Mouse (Mus musculus) cerebellum, postnatal 25 days (tissue): ENCODE data around the gene Samd13.

Experiments
- DNase-seq, 2 experiments: peaks; one replicate each; pipeline ENCODE4 v3.0.0; 2021; ENCODE audit warnings: mixed read lengths in 2 of 2

Gene Samd13

DNA sequence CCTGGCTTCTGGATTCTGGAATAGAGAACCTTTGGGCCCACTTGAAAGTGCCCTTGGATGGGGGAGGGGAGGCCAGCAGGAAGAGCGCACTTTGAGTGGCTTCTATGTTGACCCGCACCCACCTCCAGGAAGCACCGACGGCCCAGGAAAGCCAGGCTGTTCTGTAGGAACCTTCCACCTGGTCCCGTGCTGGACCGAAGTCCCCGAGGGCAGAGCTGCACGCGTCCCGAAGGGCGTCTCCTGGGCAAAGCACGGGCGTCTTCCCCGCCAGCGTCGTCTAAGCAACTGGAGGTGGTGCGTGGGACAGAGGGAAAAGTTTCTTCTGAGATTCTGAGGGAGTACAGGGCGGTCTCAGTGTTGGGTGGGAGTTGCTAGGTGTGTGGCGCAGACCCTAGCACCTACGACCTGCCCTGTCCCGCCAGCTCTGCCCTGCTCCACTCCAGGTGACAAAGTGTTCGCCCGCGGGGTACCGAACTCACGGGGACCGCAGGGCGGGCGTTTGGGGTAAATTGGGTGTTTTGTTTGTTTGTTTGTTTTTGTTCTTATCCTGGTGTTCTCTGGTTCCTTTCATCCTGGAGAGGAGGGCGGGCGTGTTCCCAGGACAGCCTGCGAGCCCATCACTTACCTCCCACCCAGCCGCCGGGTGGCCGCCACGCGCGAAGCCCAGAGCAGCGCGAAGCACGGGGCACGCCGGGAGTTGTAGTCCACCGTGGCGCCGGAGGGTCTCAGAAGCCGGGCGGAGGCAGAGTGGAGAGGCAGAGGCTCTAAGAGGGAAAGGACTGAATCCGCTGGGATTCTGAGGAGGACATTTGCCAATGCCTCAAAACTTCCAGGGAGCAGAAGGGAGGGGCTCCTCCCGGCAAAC, at the start of gene Samd13:
Gene Samd13, minus strand, starts transcription at position 782 of the 865 bp plus-strand sequence.
- DNase-seq = peak; percentile 47 to 66

DNA sequence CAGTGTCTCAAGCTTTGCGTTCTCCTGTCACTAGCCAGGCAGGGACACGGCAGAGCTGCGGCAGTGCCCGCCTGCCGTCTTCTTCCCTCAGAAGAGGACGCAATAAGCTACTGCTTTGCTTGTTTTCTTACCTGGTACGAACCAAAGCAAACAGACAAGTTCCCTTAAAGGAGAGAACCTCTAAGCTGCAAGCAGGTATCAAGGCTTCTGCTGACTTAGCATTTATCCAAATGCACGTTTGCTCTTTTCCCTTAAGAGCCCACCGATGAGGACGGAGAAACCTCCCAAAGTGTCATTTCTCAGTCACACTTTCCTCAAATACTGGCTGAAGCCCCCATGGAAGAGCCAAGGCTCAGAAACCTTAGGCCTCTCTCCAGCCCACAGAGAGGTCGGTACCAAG, 46.1 kb upstream of the Samd13 start:
- DNase-seq = no peak

DNA sequence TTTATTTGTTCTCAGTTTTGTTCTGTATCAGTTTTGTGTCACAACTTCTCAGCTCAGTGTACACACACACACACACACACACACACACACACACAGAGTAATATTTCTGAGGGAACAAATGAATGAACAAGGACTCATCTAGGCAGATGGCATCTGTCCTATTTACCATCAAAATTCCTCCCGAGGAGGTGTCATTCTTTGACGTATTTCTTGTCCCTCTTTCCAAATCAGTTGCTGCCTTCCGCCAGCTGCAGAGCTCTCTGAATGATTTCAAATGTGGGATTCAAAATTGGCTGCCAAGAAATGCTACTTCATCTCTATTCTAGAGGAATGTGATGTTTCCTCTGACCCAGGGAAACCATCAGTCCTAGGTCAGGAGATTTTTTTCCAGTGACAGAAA, 37.6 kb upstream of the Samd13 start:
- DNase-seq = no peak

DNA sequence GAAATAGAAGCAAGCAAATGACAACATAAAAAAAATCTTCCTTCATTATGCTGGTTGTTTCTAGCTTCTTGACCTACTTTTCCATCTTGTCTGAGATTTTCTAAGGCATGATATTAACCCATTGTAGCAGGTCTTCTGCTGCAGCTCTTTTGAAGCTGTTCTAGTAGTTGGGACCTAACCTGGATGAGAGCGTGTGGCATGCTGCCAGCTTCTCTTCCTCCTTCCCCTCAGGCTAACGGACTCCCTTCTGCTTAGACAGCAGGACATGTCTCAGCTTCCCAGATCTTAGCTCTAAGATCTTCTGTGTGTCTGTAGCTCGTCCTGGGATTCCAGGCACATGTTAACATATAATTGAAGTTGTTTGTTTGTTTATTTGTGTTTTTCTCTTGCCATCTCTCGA, 34.3 kb upstream of the Samd13 start:
- DNase-seq = peak in 1 of 2 experiments; percentile 52

DNA sequence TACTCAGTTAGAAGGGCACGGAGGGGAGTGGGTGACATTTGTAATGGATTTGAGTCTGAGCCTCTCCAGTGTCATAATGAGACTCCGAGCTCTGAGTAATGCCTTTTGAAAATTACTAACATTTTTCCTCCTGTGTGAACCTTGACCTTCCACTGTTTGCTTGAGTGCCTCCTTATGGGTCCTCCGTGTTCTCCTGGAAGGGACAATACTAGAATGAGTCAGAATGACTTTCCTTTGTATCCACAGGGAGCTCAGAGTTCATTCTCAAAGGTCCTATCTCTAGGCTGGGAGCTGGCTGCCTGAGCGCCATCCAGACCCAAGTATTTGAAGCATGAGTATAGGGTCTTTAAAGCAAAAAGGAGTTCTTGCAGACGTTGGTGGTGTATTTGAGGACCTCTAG, 32.9 kb upstream of the Samd13 start:
- DNase-seq = no peak

DNA sequence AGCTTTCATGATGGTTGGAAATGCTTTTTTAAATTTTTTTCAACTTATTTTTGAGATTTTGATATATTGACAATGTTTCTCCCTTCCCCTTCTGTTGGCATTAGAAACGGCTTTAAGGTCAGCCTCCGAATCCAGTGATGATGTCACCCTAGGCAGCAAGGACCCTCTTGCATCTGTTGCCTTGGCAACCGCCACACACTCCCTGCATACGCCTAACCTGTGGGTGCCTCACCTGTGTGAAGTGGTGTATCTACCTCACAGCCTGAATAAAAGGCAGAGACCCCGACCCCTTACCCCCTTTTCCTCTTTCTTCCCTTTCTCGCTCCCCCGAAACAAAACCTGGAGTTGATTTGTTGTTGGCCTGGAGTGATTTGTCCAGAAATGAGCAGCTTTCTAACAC, 26.9 kb upstream of the Samd13 start:
- no peak for DNase-seq

DNA sequence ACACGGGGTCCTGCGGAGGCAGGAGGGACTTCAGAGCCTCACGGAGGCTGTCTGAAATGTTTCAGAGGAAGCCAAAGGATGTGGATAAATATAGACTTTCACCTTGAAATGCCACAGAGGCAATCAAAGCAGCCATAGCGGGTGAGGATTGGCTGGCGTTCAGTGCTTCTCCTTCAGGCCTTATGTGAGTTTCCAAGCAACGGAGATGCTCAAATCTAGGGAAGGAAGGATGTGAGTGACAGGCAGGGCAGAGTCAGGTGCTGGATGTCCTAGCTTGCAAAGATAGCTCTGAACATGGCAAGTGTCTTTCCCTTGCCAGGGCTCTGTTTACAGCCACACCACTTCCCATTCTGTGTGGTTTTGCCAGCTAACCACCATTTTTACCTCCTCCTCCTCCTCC, 26.2 kb upstream of the Samd13 start:
- peak in 1 of 2 experiments; percentile 10 for DNase-seq

DNA sequence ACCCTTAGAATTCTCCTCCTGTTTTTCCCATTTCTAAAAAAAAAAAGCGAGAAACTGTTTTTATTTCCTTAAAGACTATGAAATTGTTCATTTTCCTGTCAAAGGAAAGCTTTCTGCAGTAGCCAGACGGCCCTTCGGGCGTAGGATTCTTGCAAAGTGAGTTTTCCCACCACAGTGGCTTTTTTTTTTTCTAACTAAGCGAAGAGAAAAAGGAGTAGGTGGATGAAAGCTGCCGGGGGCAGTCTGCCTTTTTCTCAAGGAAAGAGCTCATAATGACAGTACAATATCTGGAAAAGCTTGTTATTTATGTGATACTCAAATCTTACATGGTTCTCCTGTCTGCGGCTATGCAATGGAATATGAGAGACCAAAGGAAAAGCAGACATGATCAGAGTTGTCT, 25.7 kb upstream of the Samd13 start:
- no peak for DNase-seq

DNA sequence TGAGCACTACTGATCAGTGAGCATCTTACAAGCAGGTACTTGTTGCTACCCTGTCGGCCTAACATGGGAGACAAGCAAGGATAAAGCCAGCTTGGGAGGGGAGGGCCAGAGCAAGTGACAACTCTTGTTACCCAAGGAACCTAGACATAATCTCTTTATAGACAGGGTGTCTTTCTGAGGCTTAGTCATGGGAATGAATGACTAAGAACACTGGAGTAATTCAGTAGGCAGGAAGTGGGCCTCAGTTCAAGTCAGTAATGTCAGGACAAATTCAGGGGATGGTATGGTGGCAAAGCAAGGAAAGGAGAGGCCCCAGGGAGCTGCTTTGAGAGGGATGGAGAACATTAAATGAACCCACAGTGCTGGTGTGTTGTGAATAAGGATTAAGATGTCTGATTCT, 23.7 kb upstream of the Samd13 start:
- no peak for DNase-seq

DNA sequence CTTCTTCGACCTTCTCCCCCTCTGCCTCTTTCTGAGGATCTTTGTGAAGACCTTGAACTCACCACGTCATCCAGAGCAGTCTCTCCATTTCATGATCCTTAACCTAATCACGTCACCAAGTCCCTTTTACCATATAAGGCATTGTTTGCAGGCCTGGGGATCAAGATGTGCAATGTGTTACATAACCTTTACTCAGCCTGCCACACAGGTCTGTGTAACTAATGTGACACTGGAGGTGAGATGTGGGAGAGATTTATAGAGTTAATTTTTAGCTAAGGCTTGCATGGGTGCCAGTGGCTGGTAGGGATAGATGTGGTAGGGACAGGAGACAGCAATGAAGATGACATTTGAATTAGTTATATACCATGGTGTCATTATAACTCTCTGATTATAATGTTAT, 23.0 kb upstream of the Samd13 start:
- no peak for DNase-seq

DNA sequence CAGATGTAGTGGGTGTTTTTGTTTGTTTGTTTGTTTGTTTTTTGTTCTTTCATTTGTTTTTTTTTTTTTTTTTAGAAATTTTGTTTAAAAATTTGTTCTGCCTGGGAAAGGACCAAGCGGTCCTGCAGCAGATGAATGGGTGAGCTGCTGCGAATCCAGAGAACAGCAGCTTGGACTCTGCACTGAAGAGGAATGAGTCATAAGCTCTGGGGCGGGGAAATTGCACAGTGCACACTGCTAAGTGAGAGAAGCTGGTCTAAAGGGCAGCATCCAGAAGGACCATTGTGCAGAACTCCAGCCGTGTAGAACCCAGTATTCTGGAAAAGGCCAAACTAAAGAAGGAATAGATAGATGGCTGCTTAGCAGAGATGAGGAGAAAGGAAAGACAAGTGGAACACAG, 18.7 kb upstream of the Samd13 start:
- no peak for DNase-seq

DNA sequence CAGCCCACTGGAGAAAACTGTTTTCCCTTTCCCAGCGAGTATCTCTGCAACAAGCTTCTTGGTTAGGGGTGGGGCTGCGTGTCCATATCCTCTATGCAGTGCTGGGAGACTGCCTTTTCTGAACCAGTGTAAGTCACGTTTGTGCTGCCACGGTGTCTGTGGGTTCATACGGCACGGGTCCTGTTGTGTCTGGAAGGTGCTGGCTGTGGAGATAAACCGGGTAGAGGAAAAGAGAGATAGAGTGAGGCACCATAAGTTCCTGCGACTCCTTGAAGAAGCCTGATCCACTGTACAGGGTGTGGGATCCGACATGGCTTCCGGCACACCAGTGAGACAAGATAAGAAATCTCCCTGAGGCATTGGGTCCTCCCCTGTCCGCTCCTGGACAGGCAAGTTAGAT, 14.7 kb upstream of the Samd13 start:
- no peak for DNase-seq

DNA sequence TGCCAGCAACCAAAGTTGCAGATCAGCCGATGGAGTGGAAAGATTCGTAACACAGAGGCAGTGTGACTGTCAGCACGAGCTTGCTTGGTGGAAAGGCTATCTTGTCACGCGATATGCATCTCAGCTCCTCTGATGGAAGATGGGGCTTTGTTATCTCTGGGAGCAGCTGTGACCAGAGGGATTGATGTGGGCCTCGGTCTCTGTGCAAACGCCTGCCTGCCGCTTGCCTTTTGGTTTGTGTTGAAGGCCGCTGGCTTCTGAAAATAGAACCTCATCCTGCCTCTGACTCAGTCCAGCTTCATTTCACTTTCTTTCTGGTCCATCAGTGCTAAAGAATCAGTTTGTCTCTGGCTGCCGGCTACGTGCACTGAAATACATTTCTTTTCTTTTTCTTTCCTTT, 13.6 kb upstream of the Samd13 start:
- DNase-seq = no peak

DNA sequence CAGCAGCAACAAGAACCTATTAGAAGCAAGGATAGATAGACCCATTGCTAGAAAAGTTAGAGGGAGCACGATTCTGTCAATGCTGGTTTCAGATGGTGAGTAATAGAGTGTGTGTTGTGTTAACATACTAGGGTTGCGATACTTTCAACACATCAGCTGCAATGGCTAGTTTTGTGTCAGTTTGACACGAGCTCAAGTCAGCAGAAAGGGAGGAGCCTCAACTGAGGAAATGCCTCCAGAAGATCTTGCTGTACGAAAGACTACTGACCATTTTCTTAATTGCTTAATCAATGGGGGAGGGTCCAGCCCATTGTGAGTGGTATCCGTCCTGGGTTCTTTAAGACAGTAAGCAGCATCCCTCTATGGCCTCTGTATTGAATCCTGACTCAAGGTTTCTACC, 7.2 kb upstream of the Samd13 start:
- DNase-seq = no peak

DNA sequence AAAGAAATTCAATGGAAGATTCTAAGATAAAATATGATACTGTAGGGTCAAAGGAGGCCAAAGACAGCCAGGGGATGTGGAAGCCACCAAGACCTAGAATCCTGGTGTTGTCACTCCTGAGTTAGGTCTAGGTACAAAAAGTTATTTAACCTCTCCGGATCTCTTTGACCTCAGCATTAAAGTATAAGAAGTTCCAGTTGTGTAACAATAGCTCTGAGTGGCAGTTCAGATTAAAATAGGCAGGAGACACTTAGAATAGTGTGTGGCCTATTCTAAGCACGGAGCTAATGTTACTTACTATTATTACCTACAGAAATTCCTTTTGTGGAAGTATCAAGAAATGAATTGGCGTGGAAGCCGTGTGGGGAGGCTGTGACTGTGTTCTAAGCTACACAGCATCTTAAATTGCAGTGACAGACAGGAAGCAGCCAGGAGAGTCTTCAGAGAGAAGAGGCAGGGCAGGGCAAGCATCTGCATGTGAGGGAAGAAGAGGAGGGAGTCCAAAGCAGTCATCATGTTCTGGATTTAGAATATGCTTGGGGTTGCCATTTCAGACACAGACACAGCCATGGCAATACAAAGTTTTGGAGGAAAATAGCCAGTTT, 1.8 kb upstream of the Samd13 start:
- DNase-seq = no peak

DNA sequence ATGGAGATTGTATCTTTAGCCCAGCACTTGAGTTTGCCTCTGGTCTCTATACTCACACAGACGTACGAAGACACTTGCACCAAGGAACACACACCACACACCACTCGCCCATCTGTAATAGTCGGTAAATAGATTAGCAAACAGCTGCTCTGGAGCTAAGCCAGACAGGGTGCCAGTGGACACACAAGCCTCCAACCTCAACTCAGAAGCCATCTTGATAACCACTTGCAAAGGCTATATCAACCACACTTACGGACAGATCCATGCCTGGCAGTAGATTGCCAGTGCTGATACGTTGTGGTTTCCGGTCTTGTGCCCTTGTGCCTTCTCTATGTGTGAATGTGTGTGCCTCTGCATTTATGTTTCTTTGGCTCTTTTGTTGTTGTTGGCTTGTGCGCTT, 1.0 kb upstream of the Samd13 start:
- no peak for DNase-seq

DNA sequence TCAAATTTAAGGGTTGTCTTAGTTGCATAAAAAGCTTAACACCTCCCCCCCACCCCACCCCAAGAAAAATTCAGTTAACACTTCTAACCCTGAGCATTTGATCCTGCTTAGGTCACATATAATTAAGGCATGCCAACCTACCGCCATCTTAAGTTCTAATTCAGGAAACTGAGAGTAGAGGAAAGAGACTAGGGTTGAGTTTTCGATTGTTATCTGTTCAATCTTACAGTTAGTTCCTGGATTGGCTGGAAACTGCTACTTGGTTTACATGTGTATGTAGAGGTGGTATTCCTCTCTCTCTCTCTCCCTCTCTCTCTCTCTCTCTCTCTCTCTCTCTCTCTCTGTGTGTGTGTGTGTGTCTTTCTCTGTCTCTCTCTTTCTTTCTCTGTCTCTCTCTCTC, 2.3 kb downstream of the Samd13 start:
- DNase-seq = no peak

DNA sequence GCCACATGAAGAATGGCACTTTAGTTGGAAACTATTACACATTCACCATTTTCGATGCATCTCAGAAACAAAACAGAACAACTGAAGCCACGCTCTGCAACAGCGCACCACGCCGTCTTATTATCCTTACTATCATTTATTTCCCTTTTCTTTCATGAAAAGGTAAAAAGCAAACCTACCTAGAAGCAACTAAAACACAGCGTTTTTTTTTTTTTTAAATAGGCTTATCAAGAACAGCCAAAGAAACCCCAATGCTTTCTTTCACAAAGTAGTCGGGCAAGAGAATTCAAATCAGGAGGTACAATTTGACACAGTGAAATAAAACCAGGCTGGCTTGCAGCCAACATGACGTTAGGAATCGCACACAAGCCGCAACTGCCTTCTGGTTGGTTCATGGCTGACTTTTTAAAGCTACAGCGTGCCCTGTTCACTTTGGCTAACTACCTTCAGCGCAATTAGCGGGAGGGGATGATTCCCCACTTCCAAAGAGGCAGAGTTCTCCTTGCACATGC, 3.2 kb downstream of the Samd13 start:
- peak; percentile 33 to 64 for DNase-seq

DNA sequence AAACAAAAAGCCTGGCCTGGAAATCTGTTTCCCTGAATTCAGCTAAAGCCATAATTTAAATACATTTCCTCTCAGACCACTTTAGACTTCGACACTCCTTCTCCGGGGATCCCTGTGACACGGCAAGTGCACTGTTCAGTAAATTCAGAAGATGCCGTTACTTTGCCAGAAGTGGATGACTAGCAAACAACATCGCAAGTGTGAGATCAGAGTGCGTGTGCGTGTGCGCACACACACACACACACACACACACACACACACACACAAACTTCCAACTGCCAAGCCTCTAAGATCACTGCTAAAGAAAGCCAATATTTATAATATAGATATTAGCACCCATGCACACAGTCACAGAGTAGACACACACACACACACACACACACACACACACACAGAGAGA, 3.7 kb downstream of the Samd13 start:
- no peak for DNase-seq

DNA sequence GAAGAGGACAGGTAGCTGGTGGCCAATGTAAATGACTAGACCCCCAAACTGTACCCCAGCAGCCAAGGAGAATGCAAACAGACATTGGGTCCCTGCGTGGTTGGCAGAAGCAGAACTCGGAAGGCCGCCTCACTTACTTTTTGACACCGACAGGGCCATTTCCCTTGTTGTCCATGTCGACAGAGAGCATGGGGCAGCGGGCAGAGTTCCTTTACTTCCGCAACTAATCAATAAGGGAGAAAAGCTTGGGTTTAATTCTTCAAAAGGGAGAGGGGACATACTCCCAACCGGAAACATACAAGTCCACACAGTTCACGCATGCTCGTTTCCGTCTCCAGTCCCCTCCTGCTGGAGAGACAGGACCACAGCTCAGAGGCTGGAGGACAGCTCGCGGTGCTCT, 4.8 kb downstream of the Samd13 start:
- no peak for DNase-seq

DNA sequence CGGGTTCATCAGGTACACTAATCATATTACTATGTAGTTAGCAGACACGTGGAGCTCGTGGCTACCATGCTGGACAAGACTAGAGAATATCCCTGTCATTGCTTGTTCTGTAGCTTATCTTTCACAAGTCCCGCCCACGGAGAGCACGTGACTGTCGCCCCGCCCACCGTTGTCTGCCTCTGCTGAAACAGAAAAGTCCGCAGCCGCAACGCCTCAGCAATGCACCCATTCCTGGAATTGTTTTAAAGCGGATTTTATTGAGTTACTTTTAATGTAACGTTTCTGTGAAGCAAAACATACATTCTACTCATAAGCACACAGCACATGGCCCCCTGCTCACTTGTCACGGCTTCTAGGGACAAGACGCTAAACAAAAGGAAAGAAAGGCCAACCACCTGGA, 5.7 kb downstream of the Samd13 start:
- no peak for DNase-seq

DNA sequence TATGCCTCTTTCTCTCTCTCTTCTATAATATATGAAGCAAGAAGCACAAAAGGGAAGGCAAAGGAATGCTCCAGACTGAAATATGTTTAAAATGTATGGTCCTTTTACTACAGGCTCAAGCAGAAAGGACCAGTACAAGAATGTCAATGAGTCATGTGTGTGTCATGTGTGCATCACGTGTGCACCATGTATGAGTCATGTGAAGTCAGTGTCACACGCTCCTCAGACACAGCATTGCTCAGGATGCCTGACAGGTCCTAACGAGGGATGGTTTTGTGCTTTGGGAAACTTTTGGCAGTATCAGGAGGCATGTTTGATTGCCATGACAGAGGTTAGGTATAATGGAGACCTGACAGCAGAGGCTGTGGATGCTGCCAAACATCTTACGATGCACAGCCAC, 9.2 kb downstream of the Samd13 start:
- DNase-seq = no peak

DNA sequence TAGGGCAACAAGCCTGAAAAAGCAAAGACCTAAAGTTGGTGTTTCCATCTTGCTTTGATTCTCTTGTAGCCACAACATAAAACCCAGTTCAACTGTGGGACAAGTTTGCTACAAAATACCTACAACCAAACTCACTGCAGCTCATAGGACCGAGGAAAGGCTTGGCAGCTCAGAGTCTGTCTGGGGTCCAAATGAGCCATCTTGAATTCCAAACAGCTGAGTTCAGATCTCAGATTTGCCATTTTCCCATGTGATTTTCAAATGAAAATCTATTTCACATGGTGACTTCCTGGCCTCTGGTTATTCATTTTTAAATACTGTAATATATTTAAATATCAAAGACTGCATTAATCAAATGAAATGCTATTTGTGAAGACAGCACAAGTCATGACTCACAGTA, 10.3 kb downstream of the Samd13 start:
- DNase-seq = no peak

DNA sequence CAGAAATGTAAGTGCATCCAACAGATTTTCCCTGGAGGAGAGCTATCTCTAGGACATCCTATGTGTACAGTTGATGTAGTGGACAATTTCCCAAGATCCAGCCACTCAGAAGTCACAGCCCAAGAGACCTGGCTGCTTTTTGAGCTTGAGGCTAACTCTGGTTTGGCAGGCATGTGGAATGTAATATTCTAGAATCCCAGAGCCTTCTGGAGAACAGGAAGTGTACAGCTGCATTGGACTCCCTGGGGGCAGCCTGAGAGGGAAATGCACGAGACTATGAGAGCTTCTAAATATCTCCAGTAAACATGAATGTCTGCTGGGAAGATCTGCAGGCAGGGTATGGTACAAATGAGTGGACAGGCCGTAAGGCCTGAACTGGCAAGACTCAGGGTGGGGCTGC, 14.3 kb downstream of the Samd13 start:
- DNase-seq = no peak

DNA sequence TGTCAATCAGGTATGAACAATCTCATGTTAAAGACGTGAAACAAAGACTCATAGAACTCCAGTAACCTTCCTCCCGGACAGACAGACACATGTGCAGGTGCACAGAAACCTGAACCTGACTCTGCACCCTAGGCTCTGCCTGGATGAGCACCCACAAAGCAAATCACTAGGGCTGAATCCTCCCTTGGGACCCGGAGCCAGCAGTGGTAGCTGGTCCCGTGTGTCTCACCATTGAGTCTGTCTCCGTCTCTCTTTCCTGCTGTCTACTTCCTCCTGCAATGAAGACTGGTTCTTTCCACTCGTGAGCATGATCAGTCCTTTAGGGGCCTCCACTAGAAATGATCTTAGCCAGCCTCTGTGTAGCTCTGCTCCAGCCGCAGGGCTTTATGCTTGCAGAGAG, 23.5 kb downstream of the Samd13 start:
- DNase-seq = no peak
